Mouse (Mus musculus) gastrocnemius, postnatal 36 days (tissue): ENCODE data around the gene Far1. TPM values are rescaled to one million over a fixed set of nuclear protein-coding genes. Genes with fewer than 3 reads are reported as not detected.

Experiments used
- total RNA-seq, 2 experiments: library from RNA; stranded (reverse); gene quantifications; 2 replicates each; pipeline ENCODE4 v1.2.3; 2021

The Far1 gene
- total RNA-seq, 2 experiments from 2014 or later, result 8.9 to 9.2 TPM

Other genes with a start within 250 kb of the Far1 start
- gene Btbd10, start 144.4 kb upstream of the Far1 start, total RNA-seq, result 1 to 10 TPM; 4.9 to 6.3 TPM
- not detected for gene Pth, start 125.3 kb upstream of the Far1 start, total RNA-seq